Comparison of ENCODE assay signal across 10 mouse cellular contexts in genomic region chr15:85698345-85699034, GRCm38 (mm10). TPM values are rescaled to one million over a fixed set of nuclear protein-coding genes. Genes with fewer than 3 reads are reported as not detected.
DNase-seq lines count a peak whose midpoint lies in the region; ATAC-seq and TF ChIP-seq lines count a peak whose summit lies in the region.
"Had no signal": no experiment of that assay in that cellular context is flagged by ENCODE, and none has a peak within 500 bp of the region (broad histone marks: within the 10 kb centered on the region; RNA-seq: fewer than 3 reads in every experiment).

No protein-coding gene starts in this region.

- no peak overlapping the region for H3K4me3 ChIP-seq in heart, postnatal 0 days (ENCODE audit: low read depth, low read length)
- H3K4me3 ChIP-seq in heart, embryonic 11.5 days (ENCODE audit: low read depth, low read length): no peak overlapping the region
- no peak overlapping the region for H3K4me3 ChIP-seq in liver, adult 2 months (ENCODE audit: insufficient read depth, low read depth, low read length)
- H3K4me3 ChIP-seq in liver, postnatal 0 days (ENCODE audit: low read depth, low read length): no peak overlapping the region
- H3K4me3 ChIP-seq in neural tube, embryonic 15.5 days (replicated peaks): no peak overlapping the region
- H3K4me3 ChIP-seq in liver, embryonic 12.5 days: no peak overlapping the region
- H3K4me3 ChIP-seq: heart, embryonic 15.5 days had no signal

- ATAC-seq in heart, postnatal 0 days (ENCODE audit: insufficient read depth, low read depth): peak; percentile 27; the same call in 1 of the 2 replicates
- ATAC-seq in heart, embryonic 11.5 days (replicated peaks; ENCODE audit: insufficient number of reproducible peaks, low FRiP score, low TSS enrichment): no peak
- no peak for ATAC-seq in liver, postnatal 0 days
- ATAC-seq in neural tube, embryonic 15.5 days (ENCODE audit: low FRiP score): no peak
- no peak for ATAC-seq in liver, embryonic 12.5 days

- peaks cover 99% of the 10 kb centered on the region for H3K36me3 ChIP-seq in heart, postnatal 0 days (replicated peaks; ENCODE audit: control insufficient read depth, insufficient read depth, low read length)
- H3K36me3 ChIP-seq in heart, embryonic 11.5 days (ENCODE audit: control insufficient read depth, insufficient read depth, low read length): no peaks in the 10 kb centered on the region
- H3K36me3 ChIP-seq in liver, adult 2 months (ENCODE audit: control insufficient read depth, insufficient read depth, low read length): peaks cover 42% of the 10 kb centered on the region
- H3K36me3 ChIP-seq in liver, postnatal 0 days (replicated peaks; ENCODE audit: insufficient read depth, low read length): peaks cover 3% of the 10 kb centered on the region; the same call in 1 of the 2 replicates
- H3K36me3 ChIP-seq in neural tube, embryonic 15.5 days: peaks cover 86% of the 10 kb centered on the region
- H3K36me3 ChIP-seq in liver, embryonic 12.5 days: no peaks in the 10 kb centered on the region

- 0 out of 2 replicates have a peak overlapping the region, but pooled peaks have one; percentile 6 for H3K27ac ChIP-seq in heart, postnatal 0 days (ENCODE audit: low read depth)
- no peak overlapping the region for H3K27ac ChIP-seq in heart, embryonic 11.5 days (ENCODE audit: low read depth, low read length)
- no peak overlapping the region for H3K27ac ChIP-seq in liver, adult 2 months (replicated peaks; ENCODE audit: insufficient read depth, low read depth, low read length)
- no peak overlapping the region for H3K27ac ChIP-seq in liver, postnatal 0 days (ENCODE audit: low read depth)
- H3K27ac ChIP-seq in neural tube, embryonic 15.5 days (replicated peaks): peak overlapping the region; percentile 82; the same call in 1 of the 2 replicates
- no peak overlapping the region for H3K27ac ChIP-seq in liver, embryonic 12.5 days
- H3K27ac ChIP-seq: heart, embryonic 15.5 days had no signal

- 70% methylated on average over 14 of the region's 14 CpGs for WGBS in heart, postnatal 0 days
- WGBS in heart, embryonic 11.5 days (ENCODE audit: insufficient replicate concordance): 85% methylated on average over 14 of the region's 14 CpGs
- WGBS in liver, adult 2 months: 77% methylated on average over 14 of the region's 14 CpGs
- WGBS in liver, postnatal 0 days (ENCODE audit: insufficient replicate concordance): 72% methylated on average over 14 of the region's 14 CpGs
- WGBS in neural tube, embryonic 15.5 days: 84% methylated on average over 14 of the region's 14 CpGs
- 69% methylated on average over 14 of the region's 14 CpGs for WGBS in liver, embryonic 12.5 days (ENCODE audit: insufficient replicate concordance)

- DNase-seq in heart, postnatal 0 days (ENCODE audit: low spot score): no peak
- peak; percentile 61 for DNase-seq in liver, adult 2 months (ENCODE audit: extremely low read depth, low read depth, low spot score)
- no peak for DNase-seq in liver, postnatal 0 days
- DNase-seq in cerebellum, adult 9-10 months: peak; percentile 59
- no peak for DNase-seq in urinary bladder, adult 18-20 months (ENCODE audit: low spot score in 2 of 2)

- no peak for TF ChIP-seq EP300 in heart, postnatal 0 days (IDR thresholded peaks at IDR 0.05; ENCODE audit: low read depth)
- TF ChIP-seq EP300 in liver, postnatal 0 days (IDR thresholded peaks at IDR 0.05; ENCODE audit: low read depth): no peak

- H3K9ac ChIP-seq in heart, postnatal 0 days (replicated peaks; ENCODE audit: low read depth, low read length): no peak overlapping the region
- H3K9ac ChIP-seq in heart, embryonic 11.5 days (ENCODE audit: low read depth, low read length): no peak overlapping the region
- no peak overlapping the region for H3K9ac ChIP-seq in liver, adult 2 months (ENCODE audit: low read depth, low read length)
- no peak overlapping the region for H3K9ac ChIP-seq in liver, postnatal 0 days (replicated peaks)
- no peak overlapping the region for H3K9ac ChIP-seq in neural tube, embryonic 15.5 days (replicated peaks)
- H3K9ac ChIP-seq in liver, embryonic 12.5 days: no peak overlapping the region
- H3K9ac ChIP-seq: heart, embryonic 15.5 days had no signal

- no peak overlapping the region for H3K4me2 ChIP-seq in heart, postnatal 0 days (ENCODE audit: low read depth, low read length)
- H3K4me2 ChIP-seq in heart, embryonic 11.5 days: no peak overlapping the region
- H3K4me2 ChIP-seq in liver, postnatal 0 days (ENCODE audit: low read depth, low read length): no peak overlapping the region
- no peak overlapping the region for H3K4me2 ChIP-seq in neural tube, embryonic 15.5 days
- H3K4me2 ChIP-seq in liver, embryonic 12.5 days: no peak overlapping the region
- H3K4me2 ChIP-seq: heart, embryonic 15.5 days had no signal

- no peaks in the 10 kb centered on the region for H3K27me3 ChIP-seq in heart, postnatal 0 days (ENCODE audit: control insufficient read depth, insufficient read depth, low read length)
- peaks cover 3% of the 10 kb centered on the region; the same call in 1 of the 2 replicates for H3K27me3 ChIP-seq in heart, embryonic 11.5 days (ENCODE audit: control insufficient read depth, insufficient read depth, low read length)
- no peaks in the 10 kb centered on the region for H3K27me3 ChIP-seq in liver, adult 2 months (ENCODE audit: control insufficient read depth, insufficient read depth, low read length)
- H3K27me3 ChIP-seq in liver, postnatal 0 days (ENCODE audit: insufficient read depth, low read length): no peaks in the 10 kb centered on the region
- no peaks in the 10 kb centered on the region for H3K27me3 ChIP-seq in neural tube, embryonic 15.5 days (replicated peaks)
- peaks cover 11% of the 10 kb centered on the region; the same call in 1 of the 2 replicates for H3K27me3 ChIP-seq in liver, embryonic 12.5 days (replicated peaks)
- H3K27me3 ChIP-seq: heart, embryonic 15.5 days had no signal

- H3K79me2 ChIP-seq in liver, adult 2 months (ENCODE audit: control insufficient read depth, insufficient read depth, low read length): no peaks in the 10 kb centered on the region; the same call in 1 of the 2 replicates

- peaks cover 12% of the 10 kb centered on the region; the same call in 1 of the 2 replicates for H3K4me1 ChIP-seq in heart, postnatal 0 days (ENCODE audit: control insufficient read depth, insufficient read depth)
- H3K4me1 ChIP-seq in heart, embryonic 11.5 days (ENCODE audit: control insufficient read depth, insufficient read depth, low read length): no peaks in the 10 kb centered on the region
- peaks cover 29% of the 10 kb centered on the region for H3K4me1 ChIP-seq in liver, adult 2 months (ENCODE audit: control insufficient read depth, insufficient read depth, low read length)
- no peaks in the 10 kb centered on the region for H3K4me1 ChIP-seq in liver, postnatal 0 days (ENCODE audit: insufficient read depth)
- H3K4me1 ChIP-seq in neural tube, embryonic 15.5 days: peaks cover 50% of the 10 kb centered on the region
- no peaks in the 10 kb centered on the region for H3K4me1 ChIP-seq in liver, embryonic 12.5 days

- TF ChIP-seq POLR2A in liver, adult 2 months (IDR thresholded peaks at IDR 0.05; ENCODE audit: extremely low read depth, insufficient read depth, low read length): no peak

- no peak for TF ChIP-seq CTCF in heart, postnatal 0 days (IDR thresholded peaks at IDR 0.05; ENCODE audit: low read depth)
- no peak for TF ChIP-seq CTCF in liver, adult 2 months (IDR thresholded peaks at IDR 0.05; ENCODE audit: low read depth, low read length)
- TF ChIP-seq CTCF in liver, postnatal 0 days (IDR thresholded peaks at IDR 0.05; ENCODE audit: low read depth): no peak

- no peaks in the 10 kb centered on the region for H3K9me3 ChIP-seq in heart, postnatal 0 days (replicated peaks; ENCODE audit: control insufficient read depth, low read length)
- H3K9me3 ChIP-seq in heart, embryonic 11.5 days (replicated peaks; ENCODE audit: control insufficient read depth, low read length): no peaks in the 10 kb centered on the region
- H3K9me3 ChIP-seq in liver, postnatal 0 days (ENCODE audit: low read length): no peaks in the 10 kb centered on the region
- H3K9me3 ChIP-seq in neural tube, embryonic 15.5 days (replicated peaks): no peaks in the 10 kb centered on the region
- H3K9me3 ChIP-seq in liver, embryonic 12.5 days (replicated peaks): no peaks in the 10 kb centered on the region
- H3K9me3 ChIP-seq: heart, embryonic 15.5 days had no signal

RNA-seq across cellular contexts. Expression of gene Ppara, which starts 36.3 kb away (rescaled TPM):
- total RNA-seq in heart, postnatal 0 days (2014; rRNA removed; ENCODE audit: low replicate concordance): 11.6 and 18.5 TPM in 2 replicates
- 31.4 and 33.4 TPM in 2 replicates for polyA plus RNA-seq in heart, postnatal 0 days (2015; fragmentation: Nextera tagmentation; extraction: Ambion mirVana)
- 1.7 and 2.8 TPM in 2 replicates for polyA plus RNA-seq in heart, embryonic 11.5 days (2014; fragmentation: Nextera tagmentation; extraction: Ambion mirVana)
- total RNA-seq in liver, adult 2 months (2014; rRNA removed): 184 and 206 TPM in 2 replicates
- polyA plus RNA-seq in liver, adult 2 months (2012; rRNA removed): 36.2 and 39.8 TPM in 2 replicates
- polyA plus RNA-seq in liver, postnatal 0 days (2015; fragmentation: Nextera tagmentation; extraction: Ambion mirVana): 169 and 185 TPM in 2 replicates
- polyA plus RNA-seq in neural tube, embryonic 15.5 days (2015; fragmentation: Nextera tagmentation; extraction: Ambion mirVana): 1.5 and 2.0 TPM in 2 replicates
- 5.7 TPM in 2 replicates for polyA plus RNA-seq in liver, embryonic 12.5 days (2016; fragmentation: Nextera tagmentation; extraction: Ambion mirVana)
- total RNA-seq: megakaryocyte, adult 5-6 weeks had no signal

Comparison
In these comparisons a context has a peak if more than half of its experiments do, and no peak if none do; other contexts are left out.
1. DNase-seq: peak in liver, adult 2 months (single experiment) and cerebellum, adult 9-10 months (single experiment); none in heart, postnatal 0 days (single experiment), liver, postnatal 0 days (single experiment) and urinary bladder, adult 18-20 months (0 of 2).
2. H3K27ac ChIP-seq: peak in heart, postnatal 0 days (single experiment) and neural tube, embryonic 15.5 days (single experiment); none in heart, embryonic 11.5 days (single experiment), liver, adult 2 months (single experiment), liver, postnatal 0 days (single experiment) and liver, embryonic 12.5 days (single experiment).